Mouse (Mus musculus) intestine, embryonic 15.5 days (tissue): ENCODE results near the gene Zfp992. TPM values are rescaled to one million over a fixed set of nuclear protein-coding genes. Genes with fewer than 3 reads are reported as not detected.
"Not testable (repeated sequence)": the region's sequence is repeated elsewhere in the genome, so short reads cannot be mapped to it uniquely, and the experiment has no call there.

Source experiments
- ATAC-seq: fragments of 200-750 bp; cut with Nextera tagmentation; 2 replicates; pipeline ENCODE4 v1.8.0; 2017; ENCODE audit warnings: moderate TSS enrichment, moderate library complexity
- H3K27ac ChIP-seq: fragments of 300-500 bp; sonication (generic); 2 replicates; pipeline ENCODE4 v1.5.1; 2015; ENCODE audit warnings: mild to moderate bottlenecking, inconsistent platforms
- H3K27me3 ChIP-seq: fragments of 300-500 bp; sonication (generic); replicated peaks from 2 replicates; pipeline ENCODE4 v1.6.1; 2015; ENCODE audit warnings: inconsistent platforms
- H3K36me3 ChIP-seq: fragments of 300-500 bp; sonication (generic); 2 replicates; pipeline ENCODE4 v1.6.1; 2015; ENCODE audit warnings: inconsistent platforms
- H3K4me1 ChIP-seq: fragments of 300-500 bp; sonication (generic); replicated peaks from 2 replicates; pipeline ENCODE4 v1.6.1; 2015; ENCODE audit warnings: inconsistent platforms
- H3K4me2 ChIP-seq: fragments of 300-500 bp; sonication (generic); replicated peaks from 2 replicates; pipeline ENCODE4 v1.6.1; 2015; ENCODE audit warnings: mild to moderate bottlenecking, inconsistent platforms
- H3K4me3 ChIP-seq: fragments of 300-500 bp; sonication (generic); replicated peaks from 2 replicates; pipeline ENCODE4 v1.5.1; 2015; ENCODE audit warnings: inconsistent platforms
- H3K9ac ChIP-seq: fragments of 300-500 bp; sonication (generic); 2 replicates; pipeline ENCODE4 v1.6.1; 2015; ENCODE audit warnings: inconsistent platforms
- H3K9me3 ChIP-seq: fragments of 300-500 bp; sonication (generic); 2 replicates; pipeline ENCODE4 v1.6.1; 2016; ENCODE audit warnings: inconsistent platforms
- WGBS: fragments of 180-500 bp; shearing (Covaris S2); methylation state at CpG from one replicate; pipeline ENCODE4 v1.1.7; 2015; 5-methylcytosine and 5-hydroxymethylcytosine counted together
- polyA plus RNA-seq: library from polyadenylated mRNA; unstranded; fragments of >200 nt; fragmentation: Nextera tagmentation; extraction: Ambion mirVana; gene quantifications from 2 replicates; pipeline ENCODE4 v1.2.1, GENCODE M21; 2015

Gene Zfp992
- polyA plus RNA-seq, 1 experiment from 2014 or later = 3.9 TPM

- Histone ChIP-seq H3K4me2 (no peak overlapping the region), H3K27me3 (no peaks in the 10 kb centered on the region), H3K9ac (no peak overlapping the region), H3K9me3 (peaks cover 45% of the 10 kb centered on the region), H3K4me1 (no peaks in the 10 kb centered on the region), H3K27ac (no peak overlapping the region), H3K36me3 (0 out of 2 replicates have a peak, but pooled peaks cover 4% of the 10 kb centered on the region), H3K4me3 (no peak overlapping the region)
- WGBS = 73% methylated on average over 4 of the region's 4 CpGs
- no peak for ATAC-seq
These were observed 7.4 kb downstream of the Zfp992 start for GRCm38 (mm10) chr4:146456061-146456726.

- ATAC-seq = no peak
- no peak overlapping the region for H3K4me2 ChIP-seq
- no peak overlapping the region for H3K27ac ChIP-seq
- H3K27me3 ChIP-seq = no peaks in the 10 kb centered on the region
- peaks cover 45% of the 10 kb centered on the region for H3K9me3 ChIP-seq
- no peak overlapping the region for H3K9ac ChIP-seq
- H3K4me3 ChIP-seq = no peak overlapping the region
- no peaks in the 10 kb centered on the region for H3K4me1 ChIP-seq
- 0 out of 2 replicates have a peak, but pooled peaks cover 4% of the 10 kb centered on the region for H3K36me3 ChIP-seq
- 64% methylated on average over 2 of the region's 2 CpGs for WGBS
These were observed 8.3 kb downstream of the Zfp992 start for GRCm38 (mm10) chr4:146457126-146457525.

- Histone ChIP-seq H3K36me3 (0 out of 2 replicates have a peak, but pooled peaks cover 4% of the 10 kb centered on the region), H3K4me2 (no peak overlapping the region), H3K9me3 (peaks cover 41% of the 10 kb centered on the region), H3K4me1 (no peaks in the 10 kb centered on the region), H3K27ac (no peak overlapping the region), H3K9ac (no peak overlapping the region), H3K4me3 (no peak overlapping the region), H3K27me3 (no peaks in the 10 kb centered on the region)
- 70% methylated on average over 1 of the region's 1 CpGs for WGBS
- ATAC-seq = peak; percentile 25; the same call in 1 of the 2 replicates
These were observed 8.9 kb downstream of the Zfp992 start for GRCm38 (mm10) chr4:146457720-146458119.

GRCm38 (mm10) chr4:146459822-146460221 lies 11.0 kb downstream of the Zfp992 start:
- H3K9ac ChIP-seq, H3K4me3 ChIP-seq, H3K36me3 ChIP-seq, H3K4me2 ChIP-seq, H3K27ac ChIP-seq, H3K4me1 ChIP-seq, H3K27me3 ChIP-seq, ATAC-seq: not testable (repeated sequence)
- peaks cover 31% of the 10 kb centered on the region for H3K9me3 ChIP-seq
- WGBS = 81% methylated on average over 5 of the region's 5 CpGs

- not testable (repeated sequence) for H3K9ac ChIP-seq, H3K4me3 ChIP-seq, H3K4me1 ChIP-seq, H3K27ac ChIP-seq, H3K27me3 ChIP-seq, ATAC-seq, H3K4me2 ChIP-seq, H3K36me3 ChIP-seq
- 82% methylated on average over 5 of the region's 5 CpGs for WGBS
- H3K9me3 ChIP-seq = peaks cover 23% of the 10 kb centered on the region; the same call in 1 of the 2 replicates
These were observed 11.9 kb downstream of the Zfp992 start for GRCm38 (mm10) chr4:146460685-146461084.

GRCm38 (mm10) chr4:146463649-146464351 lies 15.0 kb downstream of the Zfp992 start:
- not testable (repeated sequence) for H3K4me2 ChIP-seq, H3K27me3 ChIP-seq, H3K27ac ChIP-seq, H3K36me3 ChIP-seq, H3K4me1 ChIP-seq, H3K9ac ChIP-seq, H3K9me3 ChIP-seq, H3K4me3 ChIP-seq
- 91% methylated on average over 19 of the region's 19 CpGs for WGBS
- peak; percentile 28; the same call in 1 of the 2 replicates for ATAC-seq

GRCm38 (mm10) chr4:146469984-146470383 lies 21.2 kb downstream of the Zfp992 start:
- H3K4me2 ChIP-seq, H3K36me3 ChIP-seq, H3K27ac ChIP-seq, H3K9ac ChIP-seq, H3K4me3 ChIP-seq, H3K4me1 ChIP-seq, H3K9me3 ChIP-seq, H3K27me3 ChIP-seq: not testable (repeated sequence)
- ATAC-seq = peak; percentile 29; the same call in 1 of the 2 replicates
- WGBS = 96% methylated on average over 11 of the region's 12 CpGs

- H3K9ac ChIP-seq, H3K36me3 ChIP-seq, H3K4me3 ChIP-seq, H3K27ac ChIP-seq, H3K27me3 ChIP-seq, H3K4me1 ChIP-seq, ATAC-seq, H3K4me2 ChIP-seq, H3K9me3 ChIP-seq: not testable (repeated sequence)
- WGBS = no CpG with 5 or more reads among the region's 1 CpGs
These were observed 25.4 kb downstream of the Zfp992 start for GRCm38 (mm10) chr4:146474181-146474580.

GRCm38 (mm10) chr4:146474716-146475676 lies 26.2 kb downstream of the Zfp992 start:
- not testable (repeated sequence) for H3K9ac ChIP-seq, H3K27ac ChIP-seq, H3K36me3 ChIP-seq, H3K9me3 ChIP-seq, H3K4me3 ChIP-seq, H3K27me3 ChIP-seq, H3K4me1 ChIP-seq, H3K4me2 ChIP-seq
- peak; percentile 81 for ATAC-seq
- WGBS = 55% methylated on average over 77 of the region's 94 CpGs

GRCm38 (mm10) chr4:146476260-146476659 lies 27.4 kb downstream of the Zfp992 start:
- H3K4me1 ChIP-seq, H3K9ac ChIP-seq, H3K9me3 ChIP-seq, H3K4me2 ChIP-seq, H3K36me3 ChIP-seq, ATAC-seq, H3K4me3 ChIP-seq, H3K27ac ChIP-seq, H3K27me3 ChIP-seq: not testable (repeated sequence)
- 94% methylated on average over 2 of the region's 2 CpGs for WGBS

GRCm38 (mm10) chr4:146476959-146477358 lies 28.1 kb downstream of the Zfp992 start:
- not testable (repeated sequence) for H3K36me3 ChIP-seq, H3K27ac ChIP-seq, H3K4me1 ChIP-seq, H3K4me2 ChIP-seq, H3K27me3 ChIP-seq, ATAC-seq, H3K9ac ChIP-seq, H3K9me3 ChIP-seq, H3K4me3 ChIP-seq
- WGBS = 79% methylated on average over 3 of the region's 3 CpGs
